ENCODE assay signal across 27 mouse cellular contexts in genomic region chrX:51539626-51540025, GRCm38 (mm10).
"Had no signal": no experiment of that assay in that cellular context is flagged by ENCODE, and none has a peak within 500 bp of the region (broad histone marks: within the 10 kb centered on the region; RNA-seq: fewer than 3 reads in every experiment).

No protein-coding gene starts in this region.

- DNase-seq: gastrocnemius, postnatal 14 days; gastrocnemius, postnatal 36 days; heart, adult 11 months; heart, adult 2 months; heart, postnatal 14 days; heart, postnatal 36 days; kidney, adult 11 months; kidney, adult 2 months; kidney, adult 9 months; kidney, postnatal 14 days; kidney, postnatal 36 days; layer of hippocampus, adult 9-11 months; layer of hippocampus, postnatal 36 days; left cerebral cortex, postnatal 4 days had no signal

- H3K27me3 ChIP-seq: heart, embryonic 13.5 days; heart, embryonic 15.5 days; hindbrain, embryonic 13.5 days; hindbrain, embryonic 15.5 days; limb, embryonic 15.5 days; liver, embryonic 12.5 days had no signal

- H3K9ac ChIP-seq: heart, embryonic 13.5 days; heart, embryonic 15.5 days; hindbrain, embryonic 13.5 days; hindbrain, embryonic 15.5 days; kidney, embryonic 15.5 days; limb, embryonic 13.5 days; limb, embryonic 15.5 days; liver, embryonic 12.5 days; liver, embryonic 14.5 days had no signal

- ATAC-seq: hindbrain, postnatal 0 days; intestine, embryonic 16.5 days; liver, embryonic 12.5 days had no signal

- H3K9me3 ChIP-seq: heart, embryonic 13.5 days; heart, embryonic 15.5 days; hindbrain, embryonic 13.5 days; hindbrain, embryonic 15.5 days; kidney, embryonic 15.5 days; limb, embryonic 13.5 days; limb, embryonic 15.5 days; liver, embryonic 12.5 days had no signal

- H3K4me1 ChIP-seq: heart, embryonic 13.5 days; heart, embryonic 15.5 days; hindbrain, embryonic 13.5 days; hindbrain, embryonic 15.5 days; kidney, embryonic 15.5 days; limb, embryonic 13.5 days; limb, embryonic 15.5 days; liver, embryonic 12.5 days had no signal

- H3K27ac ChIP-seq: heart, adult 2 months; heart, embryonic 13.5 days; heart, embryonic 15.5 days; hindbrain, embryonic 13.5 days; hindbrain, embryonic 15.5 days; hindbrain, postnatal 0 days; kidney, embryonic 15.5 days; kidney, postnatal 0 days; limb, embryonic 13.5 days; limb, embryonic 15.5 days; liver, embryonic 12.5 days; liver, embryonic 14.5 days had no signal

- H3K36me3 ChIP-seq: heart, embryonic 13.5 days; heart, embryonic 15.5 days; hindbrain, embryonic 13.5 days; hindbrain, embryonic 15.5 days; kidney, embryonic 15.5 days; limb, embryonic 13.5 days; limb, embryonic 15.5 days; liver, embryonic 12.5 days had no signal

- H3K4me3 ChIP-seq: heart, adult 2 months; heart, embryonic 13.5 days; heart, embryonic 15.5 days; hindbrain, embryonic 13.5 days; hindbrain, embryonic 15.5 days; kidney, embryonic 15.5 days; limb, embryonic 13.5 days; limb, embryonic 15.5 days; liver, embryonic 12.5 days had no signal

- H3K4me2 ChIP-seq: heart, embryonic 11.5 days; heart, embryonic 13.5 days; heart, embryonic 15.5 days; hindbrain, embryonic 13.5 days; hindbrain, embryonic 15.5 days; kidney, embryonic 15.5 days; limb, embryonic 13.5 days; limb, embryonic 15.5 days; liver, embryonic 12.5 days had no signal
